Comparison of ENCODE assay signal across 1 mouse cellular context in genomic region chr16:4017466-4017865, GRCm38 (mm10). TPM values are rescaled to one million over a fixed set of nuclear protein-coding genes. Genes with fewer than 3 reads are reported as not detected.
"Had no signal": no experiment of that assay in that cellular context is flagged by ENCODE, and none has a peak within 500 bp of the region (broad histone marks: within the 10 kb centered on the region; RNA-seq: fewer than 3 reads in every experiment).

No protein-coding gene starts in this region.

RNA-seq across cellular contexts. Expression of gene Dnase1, which starts 19.3 kb away (rescaled TPM):
- polyA plus RNA-seq: urinary bladder, adult 2 months had no signal
